Mouse (Mus musculus) lung, embryonic 14.5 days (tissue): ENCODE results near the gene Fhit. TPM values are rescaled to one million over a fixed set of nuclear protein-coding genes. Genes with fewer than 3 reads are reported as not detected.

Experiments used
- ATAC-seq: fragments of 200-750 bp; cut with Nextera tagmentation; 2 replicates; pipeline ENCODE4 v1.8.0; 2017; ENCODE audit warnings: mild to moderate bottlenecking, moderate TSS enrichment, moderate library complexity; ENCODE audit not compliant: insufficient read depth
- DNase-seq: peaks from one replicate; pipeline ENCODE4 v3.0.0-alpha.2; 2015
- H3K27ac ChIP-seq: fragments of 300-500 bp; sonication (generic); 2 replicates; pipeline ENCODE4 v1.5.1; 2014; ENCODE audit warnings: low read depth, mild to moderate bottlenecking, moderate library complexity
- H3K27me3 ChIP-seq: fragments of 300-500 bp; sonication (generic); 2 replicates; pipeline ENCODE4 v1.6.1; 2014; ENCODE audit warnings: low read length, control low read depth; ENCODE audit not compliant: insufficient read depth
- H3K36me3 ChIP-seq: fragments of 300-500 bp; sonication (generic); 2 replicates; pipeline ENCODE4 v1.6.1; 2014; ENCODE audit warnings: control low read depth; ENCODE audit not compliant: insufficient read depth
- H3K4me1 ChIP-seq: fragments of 300-500 bp; sonication (generic); 2 replicates; pipeline ENCODE4 v1.6.1; 2014; ENCODE audit warnings: antibody characterized with exemption, control low read depth; ENCODE audit not compliant: insufficient read depth
- H3K4me2 ChIP-seq: fragments of 300-500 bp; sonication (generic); 2 replicates; pipeline ENCODE4 v1.6.1; 2014; ENCODE audit warnings: mild to moderate bottlenecking
- H3K4me3 ChIP-seq: fragments of 300-500 bp; sonication (generic); 2 replicates; pipeline ENCODE4 v1.5.1; 2014; ENCODE audit warnings: low read depth, low read length
- H3K9ac ChIP-seq: fragments of 300-500 bp; sonication (generic); 2 replicates; pipeline ENCODE4 v1.6.1; 2014
- H3K9me3 ChIP-seq: fragments of 300-500 bp; sonication (generic); 2 replicates; pipeline ENCODE4 v1.6.1; 2016; ENCODE audit warnings: low read depth, low read length, control low read depth
- CTCF ChIP-seq: IDR thresholded peaks from 2 replicates; pipeline ENCODE4 v1.5.1; 2016; ENCODE audit warnings: antibody characterized with exemption, low read depth
- WGBS: fragments of 180-500 bp; shearing (Covaris S2); extraction: QIAGEN DNeasy Blood & Tissue Kit; methylation state at CpG from one replicate; pipeline ENCODE4 v1.1.7; 2014; 5-methylcytosine and 5-hydroxymethylcytosine counted together
- polyA plus RNA-seq: library from polyadenylated mRNA; unstranded; fragments of >200 nt; fragmentation: Nextera tagmentation; extraction: Ambion mirVana; gene quantifications from 2 replicates; pipeline ENCODE4 v1.2.1, GENCODE M21; 2014

Gene Fhit
- polyA plus RNA-seq, 1 experiment from 2014 or later: 5.3 TPM

DNA sequence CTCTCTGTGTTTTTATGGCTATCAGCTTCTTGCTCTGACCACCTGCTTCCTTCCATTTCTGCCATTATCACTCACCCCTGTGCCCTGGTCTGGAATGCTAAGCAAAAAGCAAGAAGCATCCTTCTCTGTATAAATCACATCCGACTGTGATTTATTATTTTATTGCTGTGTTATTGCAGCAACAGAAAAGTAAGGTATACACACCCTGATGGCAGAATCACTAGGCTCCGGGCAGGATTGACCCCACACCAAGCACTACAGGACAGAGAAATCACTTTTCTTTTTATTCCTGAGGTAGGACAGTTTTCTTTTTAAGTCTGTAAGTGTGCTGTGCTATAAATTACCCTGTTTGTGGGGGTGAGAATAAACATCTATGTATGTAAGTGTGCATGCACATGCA lies 460.1 kb downstream of the Fhit start:
- ATAC-seq (no peak), DNase-seq (no peak)
- no peak for TF ChIP-seq CTCF
- no peaks in the 10 kb centered on the region for H3K36me3 ChIP-seq
- H3K9ac ChIP-seq: no peak overlapping the region
- H3K4me2 ChIP-seq: no peak overlapping the region
- no peaks in the 10 kb centered on the region for H3K4me1 ChIP-seq
- 39% methylated on average over 2 of the region's 2 CpGs for WGBS
- no peak overlapping the region for H3K27ac ChIP-seq
- no peaks in the 10 kb centered on the region for H3K27me3 ChIP-seq
- no peak overlapping the region for H3K4me3 ChIP-seq
- H3K9me3 ChIP-seq: no peaks in the 10 kb centered on the region

DNA sequence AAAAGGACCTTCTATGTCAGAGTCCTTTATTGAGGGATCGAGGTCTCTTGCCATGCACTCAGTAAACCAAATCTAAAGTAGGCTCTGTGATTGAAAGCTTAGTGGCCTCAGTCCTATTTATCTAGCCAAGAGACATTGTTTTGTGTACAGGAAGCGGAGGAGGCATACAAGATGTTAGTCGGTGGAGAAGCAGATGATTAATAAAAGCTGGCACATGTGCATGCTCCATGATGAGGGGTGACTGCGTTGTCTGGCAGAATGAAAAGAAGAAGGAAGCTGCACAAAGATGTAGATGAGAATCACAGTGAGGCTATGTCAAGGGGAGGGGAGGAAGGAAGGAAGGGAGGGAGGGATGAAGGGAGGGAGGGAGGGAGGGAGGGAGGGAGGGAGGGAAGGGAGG lies 481.8 kb downstream of the Fhit start:
- no peak for TF ChIP-seq CTCF
- H3K36me3 ChIP-seq: no peaks in the 10 kb centered on the region
- no peak overlapping the region for H3K4me2 ChIP-seq
- H3K4me3 ChIP-seq: no peak overlapping the region
- H3K9ac ChIP-seq: no peak overlapping the region
- H3K27ac ChIP-seq: no peak overlapping the region
- ATAC-seq (no peak), DNase-seq (no peak)
- no peaks in the 10 kb centered on the region for H3K27me3 ChIP-seq
- 62% methylated on average over 4 of the region's 4 CpGs for WGBS
- H3K9me3 ChIP-seq: no peaks in the 10 kb centered on the region
- no peaks in the 10 kb centered on the region for H3K4me1 ChIP-seq

DNA sequence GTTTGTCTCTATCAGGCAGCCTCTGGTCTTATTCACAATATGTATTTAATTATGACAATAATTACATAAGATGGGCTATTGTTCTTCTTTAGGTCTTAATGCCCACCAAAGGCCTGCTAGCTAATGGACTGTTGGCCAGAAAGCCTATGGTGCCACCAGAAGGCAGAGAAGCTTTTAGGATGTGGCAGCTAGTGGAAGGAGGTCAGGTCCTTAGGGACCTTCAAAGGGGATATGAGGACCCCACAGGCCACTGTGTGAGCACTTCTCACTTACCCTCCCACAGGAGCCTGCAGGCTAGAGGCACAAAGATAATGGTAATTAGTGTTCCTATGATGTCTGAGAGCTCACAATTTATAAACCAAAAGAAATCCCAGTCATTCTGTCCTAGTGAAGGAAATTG lies 482.2 kb downstream of the Fhit start:
- no peak overlapping the region for H3K9ac ChIP-seq
- no peak overlapping the region for H3K4me2 ChIP-seq
- H3K27me3 ChIP-seq: no peaks in the 10 kb centered on the region
- no peak for ATAC-seq
- DNase-seq: no peak
- TF ChIP-seq CTCF: no peak
- no peaks in the 10 kb centered on the region for H3K4me1 ChIP-seq
- no peaks in the 10 kb centered on the region for H3K36me3 ChIP-seq
- no peak overlapping the region for H3K27ac ChIP-seq
- no peaks in the 10 kb centered on the region for H3K9me3 ChIP-seq
- H3K4me3 ChIP-seq: no peak overlapping the region

DNA sequence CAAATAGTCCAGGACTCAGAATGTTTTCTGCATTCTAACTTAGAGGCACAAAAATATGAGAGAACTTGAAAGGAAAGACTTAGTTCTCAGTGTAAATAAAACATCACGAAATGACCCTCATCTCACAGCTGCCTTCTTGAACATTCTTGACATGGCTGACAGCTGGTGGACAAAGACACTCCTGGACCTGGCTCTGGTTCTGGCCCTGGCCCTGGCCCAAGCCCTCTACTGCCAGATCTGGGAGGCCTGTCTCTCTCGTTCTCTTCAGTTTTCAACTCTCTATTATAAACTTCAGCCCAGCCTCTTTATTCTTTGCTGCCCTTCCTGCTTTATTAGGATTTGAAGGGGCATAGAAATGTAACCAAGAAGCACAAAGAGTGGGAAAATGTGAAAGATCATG lies 484.2 kb downstream of the Fhit start:
- H3K9me3 ChIP-seq: no peaks in the 10 kb centered on the region
- H3K36me3 ChIP-seq: no peaks in the 10 kb centered on the region
- no peaks in the 10 kb centered on the region for H3K27me3 ChIP-seq
- DNase-seq (peak; percentile 55), ATAC-seq (peak; percentile 52; the same call in 1 of the 2 replicates)
- H3K4me3 ChIP-seq: no peak overlapping the region
- WGBS: 14% methylated on average over 2 of the region's 2 CpGs
- no peak for TF ChIP-seq CTCF
- H3K27ac ChIP-seq: no peak overlapping the region
- no peak overlapping the region for H3K9ac ChIP-seq
- H3K4me1 ChIP-seq: no peaks in the 10 kb centered on the region
- H3K4me2 ChIP-seq: no peak overlapping the region

DNA sequence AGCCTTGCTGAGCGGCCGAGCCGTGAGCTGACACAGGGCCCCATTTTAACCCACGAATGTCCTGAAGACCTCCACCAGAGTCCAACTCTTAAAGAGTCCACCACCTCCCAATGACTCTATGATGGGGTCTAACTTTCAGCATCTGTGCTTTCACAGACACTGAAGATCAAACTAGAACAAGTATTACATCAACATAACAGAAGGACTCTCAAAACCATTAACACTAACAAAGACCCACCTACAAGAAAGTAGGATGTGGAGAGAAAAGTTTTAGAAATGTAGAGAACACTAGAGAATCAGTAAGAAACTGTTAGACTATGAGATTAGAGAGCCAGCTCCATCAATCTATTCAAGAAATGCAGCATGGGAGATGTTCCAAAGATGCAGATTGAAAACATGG lies 501.6 kb downstream of the Fhit start:
- H3K9ac ChIP-seq: no peak overlapping the region
- H3K27me3 ChIP-seq: no peaks in the 10 kb centered on the region
- ATAC-seq: no peak
- WGBS: 72% methylated on average over 4 of the region's 4 CpGs
- no peak overlapping the region for H3K4me3 ChIP-seq
- no peaks in the 10 kb centered on the region for H3K4me1 ChIP-seq
- H3K36me3 ChIP-seq: no peaks in the 10 kb centered on the region
- TF ChIP-seq CTCF: no peak
- H3K27ac ChIP-seq: no peak overlapping the region
- no peaks in the 10 kb centered on the region for H3K9me3 ChIP-seq
- no peak overlapping the region for H3K4me2 ChIP-seq
- DNase-seq: no peak

DNA sequence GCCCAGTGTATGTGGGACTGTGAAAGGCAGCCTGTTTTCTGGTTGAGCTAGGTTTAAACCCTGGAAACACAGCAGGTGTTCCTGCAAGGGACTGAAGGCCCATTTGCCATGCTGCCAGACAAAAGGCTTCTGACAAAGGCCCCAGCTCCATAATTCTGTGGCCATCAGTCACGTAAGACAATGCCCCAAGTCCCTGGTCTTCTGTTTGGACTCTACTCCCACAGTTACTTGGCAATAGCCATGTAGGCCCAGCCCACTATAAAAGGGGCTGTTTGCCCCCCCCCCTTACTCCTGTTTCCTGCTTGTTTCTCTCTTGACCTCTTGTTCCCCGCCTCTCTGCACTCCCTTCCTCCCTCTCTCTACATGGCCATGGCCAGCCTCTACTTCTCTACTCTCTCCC lies 502.5 kb downstream of the Fhit start:
- no peak for ATAC-seq
- no peaks in the 10 kb centered on the region for H3K27me3 ChIP-seq
- no peak overlapping the region for H3K27ac ChIP-seq
- H3K4me1 ChIP-seq: no peaks in the 10 kb centered on the region
- DNase-seq: no peak
- no peak overlapping the region for H3K4me3 ChIP-seq
- no peaks in the 10 kb centered on the region for H3K36me3 ChIP-seq
- no peak for TF ChIP-seq CTCF
- no peaks in the 10 kb centered on the region for H3K9me3 ChIP-seq
- H3K9ac ChIP-seq: no peak overlapping the region
- WGBS: 76% methylated on average over 2 of the region's 2 CpGs
- no peak overlapping the region for H3K4me2 ChIP-seq

DNA sequence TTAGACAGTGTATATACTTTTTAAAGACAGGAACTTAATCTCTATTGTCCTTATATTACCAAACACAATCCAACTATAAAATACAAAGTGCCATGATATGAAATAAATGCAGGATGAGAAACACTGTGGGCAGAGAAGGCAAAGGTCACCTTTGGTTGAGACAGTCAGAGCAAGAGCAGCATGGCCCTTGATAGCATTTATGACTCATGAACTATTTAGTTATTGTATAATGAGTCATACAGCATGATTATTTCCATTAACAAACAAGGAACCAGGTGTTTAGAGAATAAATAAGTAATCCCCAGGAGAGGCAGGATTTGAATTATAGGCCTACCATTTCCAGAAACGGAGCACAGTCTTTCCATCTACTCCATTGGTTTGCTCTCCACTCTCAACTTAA lies 503.6 kb downstream of the Fhit start:
- no peak for ATAC-seq
- TF ChIP-seq CTCF: no peak
- WGBS: 84% methylated on average over 1 of the region's 1 CpGs
- Histone ChIP-seq H3K4me3 (no peak overlapping the region), H3K36me3 (no peaks in the 10 kb centered on the region), H3K4me2 (no peak overlapping the region), H3K27me3 (no peaks in the 10 kb centered on the region), H3K9me3 (no peaks in the 10 kb centered on the region), H3K9ac (no peak overlapping the region), H3K4me1 (no peaks in the 10 kb centered on the region), H3K27ac (no peak overlapping the region)
- DNase-seq: no peak

DNA sequence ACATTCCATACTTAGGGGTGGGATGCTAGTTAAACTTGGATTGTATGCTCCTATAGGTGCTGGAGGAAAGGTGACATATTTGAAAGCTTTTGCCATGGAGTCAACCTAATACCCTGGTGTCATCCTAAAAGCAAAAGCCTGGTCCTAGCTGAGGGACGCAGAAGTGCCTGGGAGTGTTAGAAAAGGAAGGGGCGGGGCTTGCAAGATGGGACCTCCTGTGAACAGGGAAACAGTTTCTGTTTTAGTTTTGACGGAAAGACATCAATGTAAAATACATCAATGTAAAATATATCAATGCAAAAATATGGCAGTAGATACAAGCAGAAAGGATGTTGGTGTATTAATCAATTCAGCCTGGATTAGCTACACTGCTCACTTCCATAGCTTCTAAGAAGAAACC lies 504.5 kb downstream of the Fhit start:
- 70% methylated on average over 3 of the region's 3 CpGs for WGBS
- no peak for ATAC-seq
- no peak for TF ChIP-seq CTCF

More for the DNA sequence above, 504.5 kb downstream of the Fhit start:
- Histone ChIP-seq H3K4me1 (no peaks in the 10 kb centered on the region), H3K9me3 (no peaks in the 10 kb centered on the region), H3K4me2 (no peak overlapping the region), H3K27me3 (no peaks in the 10 kb centered on the region), H3K4me3 (no peak overlapping the region), H3K36me3 (no peaks in the 10 kb centered on the region), H3K9ac (no peak overlapping the region), H3K27ac (no peak overlapping the region)
- DNase-seq: no peak
